Mouse (Mus musculus): Measurements from ENCODE around the gene Ambra1.

GRCm38 (mm10) chr2:91699225-91699624 lies 30.7 kb upstream of the Ambra1 start:
- TF ChIP-seq CTCF (IDR thresholded peaks at IDR 0.05; ENCODE audit: borderline replicate concordance, extremely low read depth, insufficient read depth, insufficient read length) (no peak), POLR2A (IDR thresholded peaks at IDR 0.05; ENCODE audit: borderline replicate concordance, extremely low read depth, insufficient read depth, insufficient read length, poor library complexity, severe bottlenecking) (no peak)
